Mouse (Mus musculus) E14TG2a.4 (cell line): ENCODE data around the gene Spdl1.

ENCODE experiments used
- CTCF ChIP-seq: conservative IDR thresholded peaks from 2 replicates; pipeline ENCODE4 v1.5.1; 2014; ENCODE audit warnings: low read length
- NANOG ChIP-seq: IDR thresholded peaks from 2 replicates; pipeline ENCODE4 v1.6.1; 2014; ENCODE audit warnings: borderline replicate concordance, low read length, mixed read lengths
- POU5F1 ChIP-seq: IDR thresholded peaks from 2 replicates; pipeline ENCODE4 v1.6.1; 2014; ENCODE audit warnings: low read length, borderline replicate concordance

GRCm38 (mm10) chr11:34762125-34762524 lies 71.3 kb downstream of the Spdl1 start:
- TF ChIP-seq CTCF (no peak), NANOG (no peak), POU5F1 (no peak)
